Mouse (Mus musculus) midbrain, embryonic 16.5 days (tissue): Measurements from ENCODE around the gene Mpst. TPM values are rescaled to one million over a fixed set of nuclear protein-coding genes. Genes with fewer than 3 reads are reported as not detected.

Source experiments
- ATAC-seq: fragments of 200-750 bp; cut with Nextera tagmentation; 2 replicates; pipeline ENCODE4 v1.8.0; 2017; ENCODE audit warnings: moderate TSS enrichment
- H3K27ac ChIP-seq: fragments of 300-500 bp; sonication (generic); 2 replicates; pipeline ENCODE4 v1.5.1; 2014; ENCODE audit warnings: mild to moderate bottlenecking, low read length, mixed read lengths
- H3K27me3 ChIP-seq: fragments of 300-500 bp; sonication (generic); 2 replicates; pipeline ENCODE4 v1.6.1; 2014; ENCODE audit warnings: low read depth, low read length, mixed read lengths; ENCODE audit not compliant: control insufficient read depth, insufficient read depth
- H3K36me3 ChIP-seq: fragments of 300-500 bp; sonication (generic); 2 replicates; pipeline ENCODE4 v1.6.1; 2014; ENCODE audit warnings: mild to moderate bottlenecking, low read length, moderate library complexity, mixed read lengths; ENCODE audit not compliant: control insufficient read depth, insufficient read depth
- H3K4me1 ChIP-seq: fragments of 300-500 bp; sonication (generic); 2 replicates; pipeline ENCODE4 v1.6.1; 2014; ENCODE audit warnings: mild to moderate bottlenecking, low read length, mixed read lengths; ENCODE audit not compliant: control insufficient read depth, insufficient read depth
- H3K4me2 ChIP-seq: fragments of 300-500 bp; sonication (generic); 2 replicates; pipeline ENCODE4 v1.6.1; 2014; ENCODE audit warnings: mild to moderate bottlenecking, low read length, mixed read lengths
- H3K4me3 ChIP-seq: fragments of 300-500 bp; sonication (generic); 2 replicates; pipeline ENCODE4 v1.5.1; 2014; ENCODE audit warnings: low read depth, mild to moderate bottlenecking, low read length, moderate library complexity, mixed read lengths
- H3K9ac ChIP-seq: fragments of 300-500 bp; sonication (generic); 2 replicates; pipeline ENCODE4 v1.6.1; 2014; ENCODE audit warnings: low read depth, low read length, mixed read lengths
- H3K9me3 ChIP-seq: fragments of 300-500 bp; sonication (generic); replicated peaks from 2 replicates; pipeline ENCODE4 v1.6.1; 2014; ENCODE audit warnings: mild to moderate bottlenecking, low read length, mixed read lengths; ENCODE audit not compliant: control insufficient read depth, poor library complexity, severe bottlenecking
- WGBS: fragments of 180-500 bp; shearing (Covaris S2); extraction: QIAGEN DNeasy Blood & Tissue Kit; methylation state at CpG from one replicate; pipeline ENCODE4 v1.1.7; 2014; 5-methylcytosine and 5-hydroxymethylcytosine counted together
- polyA plus RNA-seq: library from polyadenylated mRNA; unstranded; fragments of >200 nt; fragmentation: Nextera tagmentation; extraction: Ambion mirVana; gene quantifications from 2 replicates; pipeline ENCODE4 v1.2.1, GENCODE M21; 2015

The Mpst gene
- polyA plus RNA-seq, 1 experiment from 2014 or later, result 4.3 TPM

DNA sequence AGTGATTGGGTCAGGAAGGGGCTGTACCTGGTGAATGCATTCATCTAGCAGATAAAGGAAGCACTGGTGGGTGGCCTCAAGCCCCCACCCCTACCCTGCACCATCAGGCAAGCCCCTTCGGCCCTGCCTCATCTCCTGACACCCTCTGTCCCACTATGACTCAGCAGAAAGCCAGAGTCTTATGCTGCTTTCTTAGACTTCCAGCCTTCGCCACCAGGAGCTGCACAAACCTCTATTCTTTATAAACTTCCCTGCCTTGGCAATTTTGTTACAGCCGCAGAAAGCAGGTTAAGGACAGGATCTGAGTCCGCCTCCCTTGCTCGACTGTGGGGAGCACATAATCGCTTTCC, 44.2 kb downstream of the Mpst start:
- Histone ChIP-seq H3K4me2 (no peak overlapping the region), H3K9ac (no peak overlapping the region), H3K9me3 (no peaks in the 10 kb centered on the region), H3K27ac (no peak overlapping the region), H3K4me1 (0 out of 2 replicates have a peak, but pooled peaks cover 4% of the 10 kb centered on the region), H3K4me3 (no peak overlapping the region), H3K27me3 (no peaks in the 10 kb centered on the region), H3K36me3 (no peaks in the 10 kb centered on the region)
- 82% methylated on average over 6 of the region's 6 CpGs for WGBS
- ATAC-seq, result no peak

DNA sequence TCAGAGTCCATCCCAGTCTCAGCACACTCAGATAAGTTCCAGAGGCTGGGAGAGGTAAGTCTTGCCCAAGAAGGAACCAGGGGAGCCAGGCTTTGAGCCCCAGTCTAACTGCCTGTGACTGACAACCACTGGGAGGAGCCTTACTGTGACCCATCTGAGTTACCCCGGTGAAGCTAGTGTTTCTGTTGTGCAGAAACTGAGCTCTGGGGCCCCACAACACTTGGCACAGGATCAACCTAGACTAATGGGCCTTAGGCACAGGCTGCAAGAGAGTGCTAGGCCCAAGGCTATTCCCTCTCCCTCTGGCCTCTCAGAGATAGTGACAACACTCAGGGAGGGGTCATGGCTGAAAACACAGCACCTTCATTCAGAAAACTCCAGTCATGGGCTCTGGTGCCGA, 45.0 kb downstream of the Mpst start:
- peaks cover 7% of the 10 kb centered on the region; the same call in 1 of the 2 replicates for H3K4me1 ChIP-seq
- H3K9me3 ChIP-seq, result no peaks in the 10 kb centered on the region
- no peak overlapping the region for H3K4me2 ChIP-seq
- H3K36me3 ChIP-seq, result no peaks in the 10 kb centered on the region
- no peak overlapping the region for H3K4me3 ChIP-seq
- no peaks in the 10 kb centered on the region for H3K27me3 ChIP-seq
- no peak overlapping the region for H3K27ac ChIP-seq
- H3K9ac ChIP-seq, result no peak overlapping the region
- whole genome bisulfite sequencing, result 72% methylated on average over 2 of the region's 2 CpGs
- ATAC-seq, result no peak

DNA sequence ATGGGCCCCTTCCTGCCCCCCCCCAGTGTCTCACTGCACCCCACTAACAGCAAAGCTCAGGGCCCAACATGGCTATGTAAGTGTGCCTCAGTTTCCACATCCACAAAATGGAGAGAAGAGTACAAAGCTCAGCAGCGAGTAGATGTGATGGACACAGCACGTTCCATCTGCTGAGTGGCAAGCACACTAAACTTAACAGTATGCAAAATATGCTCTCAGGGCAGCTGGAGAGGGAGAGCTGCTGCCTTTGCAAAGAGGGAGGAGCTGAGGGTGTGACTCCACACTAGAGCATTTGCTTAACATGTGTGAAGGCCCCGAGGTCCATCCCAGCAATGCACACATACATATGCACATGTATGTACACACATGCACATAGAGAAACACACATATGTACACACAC, 46.7 kb downstream of the Mpst start:
- Histone ChIP-seq H3K9me3 (no peaks in the 10 kb centered on the region), H3K4me1 (peaks cover 5% of the 10 kb centered on the region; the same call in 1 of the 2 replicates), H3K36me3 (no peaks in the 10 kb centered on the region), H3K4me3 (no peak overlapping the region), H3K9ac (no peak overlapping the region), H3K27me3 (no peaks in the 10 kb centered on the region), H3K4me2 (no peak overlapping the region), H3K27ac (no peak overlapping the region)
- ATAC-seq, result no peak
- 86% methylated on average over 3 of the region's 3 CpGs for WGBS

DNA sequence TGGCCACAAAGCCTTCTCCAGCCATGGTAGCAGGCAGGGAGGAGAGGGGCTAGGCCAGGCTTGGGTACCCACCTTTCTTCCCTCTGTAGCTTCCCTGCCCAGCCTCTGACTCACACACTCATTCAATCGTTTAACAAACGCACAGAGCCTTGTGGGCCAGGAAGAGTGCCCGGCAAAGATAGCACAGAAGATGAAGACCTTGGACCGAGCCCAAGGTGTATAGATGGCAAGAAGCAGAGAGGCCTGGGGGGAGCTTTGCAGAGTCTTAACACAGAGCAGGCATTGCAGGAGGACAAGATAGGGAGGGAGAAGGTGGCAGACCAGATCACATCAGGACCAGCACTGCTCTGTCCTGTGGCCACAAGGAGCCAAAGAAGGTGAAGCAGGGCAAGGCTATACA, 49.0 kb downstream of the Mpst start:
- Histone ChIP-seq H3K4me1 (peaks cover 3% of the 10 kb centered on the region; the same call in 1 of the 2 replicates), H3K36me3 (no peaks in the 10 kb centered on the region), H3K27me3 (no peaks in the 10 kb centered on the region), H3K9me3 (no peaks in the 10 kb centered on the region), H3K27ac (no peak overlapping the region; the same call in 1 of the 2 replicates), H3K4me3 (no peak overlapping the region), H3K4me2 (no peak overlapping the region), H3K9ac (no peak overlapping the region)
- WGBS, result 89% methylated on average over 4 of the region's 4 CpGs
- ATAC-seq, result no peak

- Histone ChIP-seq H3K4me2 (no peak overlapping the region), H3K9me3 (no peaks in the 10 kb centered on the region), H3K4me1 (peaks cover 3% of the 10 kb centered on the region; the same call in 1 of the 2 replicates), H3K27ac (no peak overlapping the region), H3K27me3 (no peaks in the 10 kb centered on the region), H3K9ac (no peak overlapping the region), H3K36me3 (no peaks in the 10 kb centered on the region), H3K4me3 (no peak overlapping the region)
- no peak for ATAC-seq
- WGBS, result 51% methylated on average over 7 of the region's 7 CpGs
Observed at GRCm38 (mm10) chr15:78456051-78456450, 49.8 kb downstream of the Mpst start.

- ATAC-seq, result no peak
Observed at GRCm38 (mm10) chr15:78457193-78457592, 51.0 kb downstream of the Mpst start.

GRCm38 (mm10) chr15:78462981-78463380, 56.8 kb downstream of the Mpst start:
- Histone ChIP-seq H3K9me3 (no peaks in the 10 kb centered on the region), H3K27ac (no peak overlapping the region), H3K4me2 (no peak overlapping the region), H3K36me3 (no peaks in the 10 kb centered on the region), H3K4me3 (no peak overlapping the region), H3K4me1 (no peaks in the 10 kb centered on the region), H3K9ac (no peak overlapping the region), H3K27me3 (no peaks in the 10 kb centered on the region)
- WGBS, result 86% methylated on average over 2 of the region's 2 CpGs
- ATAC-seq, result no peak

More at GRCm38 (mm10) chr15:78457193-78457592, 51.0 kb downstream of the Mpst start:
- Histone ChIP-seq H3K27me3 (no peaks in the 10 kb centered on the region), H3K9ac (no peak overlapping the region), H3K9me3 (no peaks in the 10 kb centered on the region), H3K4me2 (no peak overlapping the region), H3K27ac (no peak overlapping the region), H3K4me1 (peaks cover 3% of the 10 kb centered on the region; the same call in 1 of the 2 replicates), H3K4me3 (no peak overlapping the region), H3K36me3 (no peaks in the 10 kb centered on the region)
- WGBS, result 84% methylated on average over 10 of the region's 10 CpGs

Other genes starting within 250 kb of the Mpst start
- gene Ift27, start 232.3 kb upstream of the Mpst start, polyA plus RNA-seq, result 90.0 and 104 TPM in 2 replicates
- gene Pvalb, start 200.0 kb upstream of the Mpst start, polyA plus RNA-seq, result 1.3 and 1.8 TPM in 2 replicates
- gene Ncf4, start 161.6 kb upstream of the Mpst start, polyA plus RNA-seq, result 0.54 and 1.6 TPM in 2 replicates
- gene Csf2rb2, start 100.7 kb upstream of the Mpst start, polyA plus RNA-seq, result 0.08 and 0.11 TPM in 2 replicates
- 0.35 and 0.48 TPM in 2 replicates for gene Csf2rb, start 80.7 kb upstream of the Mpst start, polyA plus RNA-seq
- gene Tex33, start 10.5 kb upstream of the Mpst start, polyA plus RNA-seq, result not detected in 2 replicates
- gene Tst, start 509 bp upstream of the Mpst start, polyA plus RNA-seq, result 15.3 and 22.8 TPM in 2 replicates
- 152 and 156 TPM in 2 replicates for gene Kctd17, start 22.1 kb downstream of the Mpst start, polyA plus RNA-seq
- 0.09 and 0.31 TPM in 2 replicates for gene Tmprss6, start 62.2 kb downstream of the Mpst start, polyA plus RNA-seq
- 0.20 TPM in 1 of 2 replicates, not detected in the other for gene Il2rb, start 88.9 kb downstream of the Mpst start, polyA plus RNA-seq
- 6.7 and 7.8 TPM in 2 replicates for gene C1qtnf6, start 125.0 kb downstream of the Mpst start, polyA plus RNA-seq
- 0.15 and 0.16 TPM in 2 replicates for gene Sstr3, start 138.3 kb downstream of the Mpst start, polyA plus RNA-seq
- 1.8 and 2.3 TPM in 2 replicates for gene Rac2, start 166.4 kb downstream of the Mpst start, polyA plus RNA-seq
- 5.0 and 5.3 TPM in 2 replicates for gene Cyth4, start 190.6 kb downstream of the Mpst start, polyA plus RNA-seq